Mouse (Mus musculus) myocyte (in vitro differentiated cells): ENCODE data around the gene G2e3.

ENCODE experiments used
- CEBPB ChIP-seq: IDR thresholded peaks from 2 replicates; pipeline ENCODE4 v1.6.1; 2011; ENCODE audit warnings: mild to moderate bottlenecking, moderate library complexity; ENCODE audit not compliant: poor library complexity, insufficient read depth, severe bottlenecking
- MAX ChIP-seq: IDR thresholded peaks from one replicate; pipeline ENCODE4 v1.6.1; 2011; ENCODE audit warnings: low read depth, mild to moderate bottlenecking, control low read depth
- POLR2A ChIP-seq: IDR thresholded peaks from one replicate; pipeline ENCODE4 v1.6.1; 2011; ENCODE audit warnings: low read depth, mild to moderate bottlenecking, control low read depth, moderate library complexity; ENCODE audit not compliant: insufficient read length
- POLR2AphosphoS2 ChIP-seq: IDR thresholded peaks from one replicate; pipeline ENCODE4 v1.6.1; 2011; ENCODE audit warnings: low read depth, control low read depth; ENCODE audit not compliant: insufficient read length

GRCm38 (mm10) chr12:51326819-51327218 lies 21.0 kb upstream of the G2e3 start:
- TF ChIP-seq POLR2AphosphoS2 (no peak), CEBPB (no peak), MAX (no peak), POLR2A (no peak)
